Mouse (Mus musculus) liver, embryonic 14.5 days (tissue): ENCODE data around the gene Etaa1. TPM values are rescaled to one million over a fixed set of nuclear protein-coding genes. Genes with fewer than 3 reads are reported as not detected.
"Not testable (repeated sequence)": the region's sequence is repeated elsewhere in the genome, so short reads cannot be mapped to it uniquely, and the experiment has no call there.

Experiments used
- ATAC-seq: fragments of 200-750 bp; cut with Nextera tagmentation; 2 replicates; pipeline ENCODE4 v1.8.0; 2017; ENCODE audit warnings: moderate number of reproducible peaks, mild to moderate bottlenecking, moderate library complexity; ENCODE audit not compliant: insufficient read depth
- DNase-seq, 3 experiments: peaks; one replicate each; pipeline ENCODE4 v3.0.0-alpha.2; 2012 to 2013; ENCODE audit warnings: low read depth in 3 of 3, low spot score in 3 of 3
- H3K27ac ChIP-seq: fragments of 300-500 bp; sonication (generic); 2 replicates; pipeline ENCODE4 v1.5.1; 2014; ENCODE audit warnings: moderate library complexity, mild to moderate bottlenecking, control low read depth, inconsistent platforms
- H3K27me3 ChIP-seq: fragments of 300-500 bp; sonication (generic); 2 replicates; pipeline ENCODE4 v1.6.1; 2014; ENCODE audit warnings: mild to moderate bottlenecking, low read length, moderate library complexity; ENCODE audit not compliant: control insufficient read depth, insufficient read depth
- H3K36me3 ChIP-seq: fragments of 300-500 bp; sonication (generic); replicated peaks from 2 replicates; pipeline ENCODE4 v1.6.1; 2014; ENCODE audit warnings: low read depth; ENCODE audit not compliant: control insufficient read depth, insufficient read depth
- H3K4me1 ChIP-seq, 2 experiments: fragments of 200-500 bp in 1 of 2; fragments of 300-500 bp in 1 of 2; sonication (generic) in 1 of 2; replicated peaks; 2 replicates each; pipeline ENCODE4 v1.6.1; 2012 to 2014; ENCODE audit warnings: antibody characterized with exemption in 1 of 2, inconsistent platforms in 1 of 2, low read length in 1 of 2; ENCODE audit not compliant: control insufficient read depth in 2 of 2, insufficient read depth in 2 of 2
- H3K4me2 ChIP-seq: fragments of 300-500 bp; sonication (generic); 2 replicates; pipeline ENCODE4 v1.6.1; 2014; ENCODE audit warnings: low read depth, mild to moderate bottlenecking, control low read depth, moderate library complexity
- H3K4me3 ChIP-seq, 2 experiments: fragments of 200-500 bp in 1 of 2; fragments of 300-500 bp in 1 of 2; sonication (generic) in 1 of 2; 2 replicates each; pipeline ENCODE4 v1.5.1; 2012 to 2014; ENCODE audit warnings: low read depth in 2 of 2, low read length in 2 of 2, mild to moderate bottlenecking in 2 of 2, control low read depth in 1 of 2, inconsistent platforms in 1 of 2, moderate library complexity in 1 of 2; ENCODE audit not compliant: insufficient read depth in 1 of 2
- H3K9ac ChIP-seq: fragments of 300-500 bp; sonication (generic); replicated peaks from 2 replicates; pipeline ENCODE4 v1.6.1; 2014; ENCODE audit warnings: mild to moderate bottlenecking, control low read depth, moderate library complexity
- H3K9me3 ChIP-seq: fragments of 300-500 bp; sonication (generic); 2 replicates; pipeline ENCODE4 v1.6.1; 2016; ENCODE audit warnings: low read length, mixed read lengths; ENCODE audit not compliant: control insufficient read depth
- CTCF ChIP-seq: IDR thresholded peaks from 2 replicates; pipeline ENCODE4 v1.5.1; 2016; ENCODE audit warnings: antibody characterized with exemption, low read depth, control low read depth
- EP300 ChIP-seq: IDR thresholded peaks from 2 replicates; pipeline ENCODE4 v1.6.1; 2016; ENCODE audit warnings: antibody characterized with exemption, low read depth
- WGBS: fragments of 180-500 bp; shearing (Covaris S2); extraction: QIAGEN DNeasy Blood & Tissue Kit; methylation state at CpG from one replicate; pipeline ENCODE4 v1.1.7; 2014; ENCODE audit not compliant: insufficient replicate concordance; 5-methylcytosine and 5-hydroxymethylcytosine counted together
- polyA plus RNA-seq, 2 experiments: library from polyadenylated mRNA; depleted of rRNA in 1 of 2; stranded (reverse) in 1 of 2; unstranded in 1 of 2; fragments of >200 nt; fragmentation: Nextera tagmentation in 1 of 2; extraction: Ambion mirVana in 1 of 2; gene quantifications; 2 replicates each; pipeline versions ENCODE4 v1.2.1 to v1.2.3; 2012 to 2014

Etaa1 gene
- polyA plus RNA-seq, 2 experiments, result 4.4 to 7.3 TPM

DNA sequence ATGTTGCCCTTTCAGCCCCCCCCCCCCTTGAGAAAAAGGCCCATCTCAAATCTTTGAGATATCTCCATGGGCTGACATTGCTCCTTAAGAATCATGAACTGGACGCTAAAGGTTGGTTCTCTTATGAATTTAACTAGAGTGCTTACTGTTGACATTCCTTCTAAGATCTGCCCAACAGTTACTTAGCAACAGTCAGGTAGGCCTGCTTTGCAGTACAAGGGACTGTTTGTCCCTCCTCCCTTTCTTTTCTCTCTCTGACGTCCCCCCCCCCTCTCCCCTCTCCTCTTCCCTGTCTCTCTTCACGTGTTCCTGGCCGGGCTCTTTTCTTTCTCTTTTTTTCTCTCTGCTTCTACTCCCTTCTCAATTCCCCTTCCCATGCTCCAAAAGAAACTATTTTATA, 35.8 kb downstream of the Etaa1 start:
- no peak overlapping the region for H3K4me2 ChIP-seq
- ATAC-seq, result no peak
- H3K27me3 ChIP-seq, result no peaks in the 10 kb centered on the region
- no peaks in the 10 kb centered on the region for H3K9me3 ChIP-seq
- DNase-seq, result no peak
- WGBS, result 51% methylated on average over 4 of the region's 4 CpGs
- H3K27ac ChIP-seq, result no peak overlapping the region
- no peak for TF ChIP-seq CTCF
- TF ChIP-seq EP300, result no peak
- H3K36me3 ChIP-seq, result no peaks in the 10 kb centered on the region
- H3K4me3 ChIP-seq, result no peak overlapping the region
- no peak overlapping the region for H3K9ac ChIP-seq
- H3K4me1 ChIP-seq, result no peaks in the 10 kb centered on the region

DNA sequence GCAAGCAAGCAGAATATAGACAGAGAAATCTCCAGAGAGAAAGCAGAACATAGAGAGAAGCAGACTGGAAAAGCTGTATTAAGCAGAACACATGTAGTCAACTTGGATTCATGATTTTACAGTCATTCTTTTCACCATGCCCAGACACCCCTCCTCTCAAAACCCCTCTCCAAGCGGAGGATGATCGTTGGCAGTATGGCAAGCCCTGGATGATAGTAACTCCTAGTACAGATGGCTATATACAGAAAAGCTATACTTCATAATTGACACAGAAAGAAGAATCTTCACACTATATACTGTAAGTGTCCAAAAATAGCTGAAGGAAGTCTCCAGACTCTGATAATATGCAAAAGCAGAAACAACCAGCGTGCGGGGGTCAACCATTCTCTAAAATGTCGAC, 36.6 kb downstream of the Etaa1 start:
- H3K27me3 ChIP-seq, result no peaks in the 10 kb centered on the region
- WGBS, result 38% methylated on average over 5 of the region's 5 CpGs
- H3K9ac ChIP-seq, result no peak overlapping the region
- H3K36me3 ChIP-seq, result no peaks in the 10 kb centered on the region
- H3K4me2 ChIP-seq, result no peak overlapping the region
- H3K4me1 ChIP-seq, result no peaks in the 10 kb centered on the region
- H3K27ac ChIP-seq, result no peak overlapping the region
- H3K4me3 ChIP-seq, result no peak overlapping the region
- DNase-seq (no peak), ATAC-seq (no peak)
- no peak for TF ChIP-seq CTCF
- TF ChIP-seq EP300, result no peak
- no peaks in the 10 kb centered on the region for H3K9me3 ChIP-seq

DNA sequence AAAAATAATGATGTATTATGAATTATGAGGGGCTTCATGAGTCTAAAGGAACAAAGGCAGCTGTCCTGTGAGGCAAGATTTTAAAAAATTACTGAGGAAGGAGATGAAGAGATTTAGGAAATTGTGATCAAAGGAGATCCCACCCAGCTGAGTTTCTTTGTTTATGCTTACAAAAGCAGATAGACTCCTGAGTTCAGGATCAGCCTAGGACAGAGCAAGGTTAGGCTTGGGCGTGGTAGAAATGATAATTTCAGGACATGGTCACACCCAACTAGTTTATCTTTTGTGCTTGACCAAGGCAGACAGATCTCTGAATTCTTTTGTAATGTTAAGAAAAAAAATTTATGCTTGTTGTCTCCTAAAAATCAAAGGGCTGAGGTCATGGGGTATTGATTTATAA, 37.2 kb downstream of the Etaa1 start:
- TF ChIP-seq CTCF (no peak), EP300 (no peak)
- no peak overlapping the region for H3K9ac ChIP-seq
- no peak for ATAC-seq
- no peaks in the 10 kb centered on the region for H3K36me3 ChIP-seq
- no peak for DNase-seq
- no peak overlapping the region for H3K4me2 ChIP-seq
- no peak overlapping the region for H3K27ac ChIP-seq
- 15% methylated on average over 1 of the region's 1 CpGs for WGBS
- no peak overlapping the region for H3K4me3 ChIP-seq
- no peaks in the 10 kb centered on the region for H3K9me3 ChIP-seq
- H3K27me3 ChIP-seq, result no peaks in the 10 kb centered on the region
- H3K4me1 ChIP-seq, result no peaks in the 10 kb centered on the region

DNA sequence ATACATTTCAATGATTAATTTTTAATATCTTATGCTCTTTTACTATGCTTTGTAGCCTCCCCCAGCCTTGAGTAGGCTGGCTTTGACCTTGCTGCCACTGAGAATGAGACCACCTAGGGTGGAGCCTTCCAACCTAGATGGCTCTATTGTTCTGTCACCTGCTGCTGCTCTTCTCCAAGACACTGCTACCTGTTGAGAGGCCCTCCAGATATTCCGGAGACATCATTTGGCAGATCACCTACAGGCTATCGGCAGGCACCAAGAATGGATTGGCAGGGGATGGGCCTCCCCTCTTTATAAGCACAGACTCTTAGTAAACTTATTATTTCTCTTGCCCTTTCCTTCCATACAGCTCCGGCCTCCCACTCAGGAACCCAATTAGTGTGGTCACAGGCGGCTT, 52.7 kb downstream of the Etaa1 start:
- 64% methylated on average over 4 of the region's 4 CpGs for WGBS
- H3K4me1 ChIP-seq, H3K27ac ChIP-seq, H3K4me3 ChIP-seq, H3K36me3 ChIP-seq, H3K27me3 ChIP-seq, ATAC-seq, DNase-seq, H3K9ac ChIP-seq, H3K4me2 ChIP-seq, H3K9me3 ChIP-seq: not testable (repeated sequence)
